Mouse (Mus musculus): ENCODE results near the gene Preb.

Gene Preb

GRCm38 (mm10) chr5:30921256-30922033, 38.7 kb downstream of the Preb start, which contains the start of gene Khk:
Gene Khk (plus strand): TSS chr5:30921431.
- peak; percentile 90 for DNase-seq (ENCODE audit: low spot score)

GRCm38 (mm10) chr5:30920621-30921020, 39.5 kb downstream of the Preb start:
- DNase-seq (ENCODE audit: low spot score), result no peak

GRCm38 (mm10) chr5:30919831-30920614, 40.1 kb downstream of the Preb start:
- no peak for DNase-seq (ENCODE audit: low spot score)

GRCm38 (mm10) chr5:30918691-30919090, 41.5 kb downstream of the Preb start:
- DNase-seq (ENCODE audit: low spot score), result no peak

- no peak for DNase-seq (ENCODE audit: low spot score)
Observed at GRCm38 (mm10) chr5:30917891-30918670, 42.1 kb downstream of the Preb start.

- no peak for DNase-seq (ENCODE audit: low spot score)
Observed at GRCm38 (mm10) chr5:30917348-30917747, 42.8 kb downstream of the Preb start.

- DNase-seq (ENCODE audit: low spot score), result no peak
Observed at GRCm38 (mm10) chr5:30916841-30917240, 43.3 kb downstream of the Preb start.

- no peak for DNase-seq (ENCODE audit: low spot score)
Observed at GRCm38 (mm10) chr5:30915974-30916433, 44.2 kb downstream of the Preb start.

GRCm38 (mm10) chr5:30915456-30915855, 44.7 kb downstream of the Preb start:
- DNase-seq (ENCODE audit: low spot score), result no peak

- no peak for DNase-seq (ENCODE audit: low spot score)
Observed at GRCm38 (mm10) chr5:30914849-30915248, 45.3 kb downstream of the Preb start.

GRCm38 (mm10) chr5:30914101-30914635, 46.0 kb downstream of the Preb start:
- no peak for DNase-seq (ENCODE audit: low spot score)

GRCm38 (mm10) chr5:30913060-30913841, 46.9 kb downstream of the Preb start, which contains the start of gene Emilin1:
Gene Emilin1 (plus strand): TSS chr5:30913402.
- DNase-seq (ENCODE audit: low spot score), result no peak

GRCm38 (mm10) chr5:30912156-30912555, 48.0 kb downstream of the Preb start:
- no peak for DNase-seq (ENCODE audit: low spot score)

GRCm38 (mm10) chr5:30910481-30910880, 49.7 kb downstream of the Preb start:
- no peak for DNase-seq (ENCODE audit: low spot score)

- DNase-seq (ENCODE audit: low spot score), result no peak
Observed at GRCm38 (mm10) chr5:30909863-30910262, 50.3 kb downstream of the Preb start.

- no peak for DNase-seq (ENCODE audit: low spot score)
Observed at GRCm38 (mm10) chr5:30909300-30909659, 50.9 kb downstream of the Preb start.

GRCm38 (mm10) chr5:30908426-30909299, 51.5 kb downstream of the Preb start:
- no peak for DNase-seq (ENCODE audit: low spot score)

- peak; percentile 92 for DNase-seq (ENCODE audit: low spot score)
Observed at GRCm38 (mm10) chr5:30907413-30908059, 52.6 kb downstream of the Preb start, which contains the start of gene Ost4. Gene Ost4 (minus strand): TSS chr5:30907788.

GRCm38 (mm10) chr5:30901860-30902259, 58.3 kb downstream of the Preb start:
- DNase-seq (ENCODE audit: low spot score), result no peak

Measured in ovary, postnatal 10 days (tissue).